Mouse (Mus musculus): Measurements from ENCODE around the gene Olfr591. TPM values are rescaled to one million over a fixed set of nuclear protein-coding genes. Genes with fewer than 3 reads are reported as not detected.

The Olfr591 gene
- polyA plus RNA-seq, 1 experiment = not detected

- no peaks in the 10 kb centered on the region for H3K36me3 ChIP-seq (ENCODE audit: control insufficient read depth, insufficient read depth)
- no peaks in the 10 kb centered on the region for H3K27me3 ChIP-seq (ENCODE audit: control insufficient read depth, insufficient read depth, insufficient read length)
- H3K4me2 ChIP-seq (ENCODE audit: low read depth) = no peak overlapping the region
- TF ChIP-seq SRF (IDR thresholded peaks at IDR 0.05; ENCODE audit: control insufficient read depth, insufficient read length, low read depth) = no peak
- TF ChIP-seq CEBPB (IDR thresholded peaks at IDR 0.05; ENCODE audit: insufficient read depth, poor library complexity, severe bottlenecking) = no peak
- no peak for TF ChIP-seq USF1 (IDR thresholded peaks at IDR 0.05; ENCODE audit: low read depth)
- TF ChIP-seq E2F4 (IDR thresholded peaks at IDR 0.05; ENCODE audit: insufficient read depth) = no peak
- no peak for TF ChIP-seq POLR2AphosphoS2 (IDR thresholded peaks at IDR 0.05; ENCODE audit: insufficient read length, low read depth)
- no peak for TF ChIP-seq MYOD1 (IDR thresholded peaks at IDR 0.05; ENCODE audit: control insufficient read depth in 1 of 3, insufficient read length in 2 of 3, low read depth in 2 of 3)
- H3K79me2 ChIP-seq (ENCODE audit: control insufficient read depth, insufficient read depth) = no peaks in the 10 kb centered on the region
- no peak overlapping the region for H3ac ChIP-seq (ENCODE audit: control insufficient read depth, insufficient read length)
- no peak overlapping the region for H3K4me3 ChIP-seq
Observed at GRCm38 (mm10) chr7:103169697-103170096, 8.4 kb downstream of the Olfr591 start.

- Histone ChIP-seq H3K4me3 (no peak within 1 kb of the TSS), H3K27me3 (ENCODE audit: control insufficient read depth, insufficient read depth, insufficient read length) (no peaks in the 10 kb centered on the region), H3K79me2 (ENCODE audit: control insufficient read depth, insufficient read depth) (no peaks in the 10 kb centered on the region), H3K36me3 (ENCODE audit: control insufficient read depth, insufficient read depth) (no peaks in the 10 kb centered on the region), H3K4me2 (ENCODE audit: low read depth) (no peak within 1 kb of the TSS), H3ac (ENCODE audit: control insufficient read depth, insufficient read length) (no peak within 1 kb of the TSS)
- no peak for TF ChIP-seq MYOD1 (IDR thresholded peaks at IDR 0.05; ENCODE audit: control insufficient read depth in 1 of 3, insufficient read length in 2 of 3, low read depth in 2 of 3)
- TF ChIP-seq TCF3 (IDR thresholded peaks at IDR 0.05; ENCODE audit: insufficient read length, low read depth) = no peak
- no peak for TF ChIP-seq REST (IDR thresholded peaks at IDR 0.05; ENCODE audit: insufficient read depth, insufficient read length)
- no peak for TF ChIP-seq POLR2AphosphoS2 (IDR thresholded peaks at IDR 0.05; ENCODE audit: insufficient read length, low read depth)
- no peak for TF ChIP-seq E2F4 (IDR thresholded peaks at IDR 0.05; ENCODE audit: insufficient read depth)
- no peak for TF ChIP-seq CEBPB (IDR thresholded peaks at IDR 0.05; ENCODE audit: insufficient read depth, poor library complexity, severe bottlenecking)
- no peak for TF ChIP-seq POLR2A (IDR thresholded peaks at IDR 0.05; ENCODE audit: insufficient read length, low read depth)
Observed at GRCm38 (mm10) chr7:103156256-103156655, 21.9 kb downstream of the Olfr591 start, which contains the start of gene Olfr589. Olfr589 (minus strand) TSS chr7:103156356.

- no peaks in the 10 kb centered on the region for H3K27me3 ChIP-seq (ENCODE audit: control insufficient read depth, insufficient read depth, insufficient read length)
- no peak within 1 kb of the TSS for H3K4me2 ChIP-seq (ENCODE audit: low read depth)
- H3K79me2 ChIP-seq (ENCODE audit: control insufficient read depth, insufficient read depth) = no peaks in the 10 kb centered on the region
- no peak within 1 kb of the TSS for H3ac ChIP-seq (ENCODE audit: control insufficient read depth, insufficient read length)
- no peak within 1 kb of the TSS for H3K4me3 ChIP-seq
- TF ChIP-seq TCF3 (IDR thresholded peaks at IDR 0.05; ENCODE audit: insufficient read length, low read depth) (no peak), SRF (IDR thresholded peaks at IDR 0.05; ENCODE audit: control insufficient read depth, insufficient read length, low read depth) (no peak), E2F4 (IDR thresholded peaks at IDR 0.05; ENCODE audit: insufficient read depth) (no peak), TCF12 (IDR thresholded peaks at IDR 0.05; ENCODE audit: insufficient read depth, poor library complexity, severe bottlenecking) (no peak), MYOG (IDR thresholded peaks at IDR 0.05; ENCODE audit: control insufficient read depth in 1 of 3, insufficient read depth in 1 of 3, insufficient read length in 2 of 3, low read depth in 2 of 3) (no peak), CEBPB (IDR thresholded peaks at IDR 0.05; ENCODE audit: insufficient read depth, poor library complexity, severe bottlenecking) (no peak), MAX (IDR thresholded peaks at IDR 0.05; ENCODE audit: low read depth) (no peak), POLR2A (IDR thresholded peaks at IDR 0.05; ENCODE audit: insufficient read length, low read depth) (no peak), POLR2AphosphoS2 (IDR thresholded peaks at IDR 0.05; ENCODE audit: insufficient read length, low read depth) (no peak), MYOD1 (IDR thresholded peaks at IDR 0.05; ENCODE audit: control insufficient read depth in 1 of 3, insufficient read length in 2 of 3, low read depth in 2 of 3) (no peak), REST (IDR thresholded peaks at IDR 0.05; ENCODE audit: insufficient read depth, insufficient read length) (no peak), USF1 (IDR thresholded peaks at IDR 0.05; ENCODE audit: low read depth) (no peak)
- H3K36me3 ChIP-seq (ENCODE audit: control insufficient read depth, insufficient read depth) = no peaks in the 10 kb centered on the region
Observed at GRCm38 (mm10) chr7:103140579-103140978, 37.6 kb downstream of the Olfr591 start, which contains the start of gene Olfr588-ps1. Olfr588-ps1 (plus strand) TSS chr7:103140879.

- Histone ChIP-seq H3K4me3 (no peak within 1 kb of the TSS), H3K4me2 (ENCODE audit: low read depth) (no peak within 1 kb of the TSS), H3K27me3 (ENCODE audit: control insufficient read depth, insufficient read depth, insufficient read length) (no peaks in the 10 kb centered on the region), H3ac (ENCODE audit: control insufficient read depth, insufficient read length) (no peak within 1 kb of the TSS), H3K36me3 (ENCODE audit: control insufficient read depth, insufficient read depth) (no peaks in the 10 kb centered on the region), H3K79me2 (ENCODE audit: control insufficient read depth, insufficient read depth) (no peaks in the 10 kb centered on the region)
- TF ChIP-seq POLR2AphosphoS2 (IDR thresholded peaks at IDR 0.05; ENCODE audit: insufficient read length, low read depth) (no peak), MYOG (IDR thresholded peaks at IDR 0.05; ENCODE audit: control insufficient read depth in 1 of 3, insufficient read depth in 1 of 3, insufficient read length in 2 of 3, low read depth in 2 of 3) (no peak), REST (IDR thresholded peaks at IDR 0.05; ENCODE audit: insufficient read depth, insufficient read length) (no peak), POLR2A (IDR thresholded peaks at IDR 0.05; ENCODE audit: insufficient read length, low read depth) (no peak), SRF (IDR thresholded peaks at IDR 0.05; ENCODE audit: control insufficient read depth, insufficient read length, low read depth) (no peak)
Observed at GRCm38 (mm10) chr7:103125538-103125937, 52.6 kb downstream of the Olfr591 start, which contains the start of gene Olfr586. Olfr586 (minus strand) TSS chr7:103125638.

GRCm38 (mm10) chr7:103119406-103119805 is 58.7 kb downstream of the Olfr591 start:
- Histone ChIP-seq H3ac (ENCODE audit: control insufficient read depth, insufficient read length) (no peak overlapping the region), H3K4me3 (no peak overlapping the region), H3K27me3 (ENCODE audit: control insufficient read depth, insufficient read depth, insufficient read length) (no peaks in the 10 kb centered on the region), H3K79me2 (ENCODE audit: control insufficient read depth, insufficient read depth) (no peaks in the 10 kb centered on the region), H3K36me3 (ENCODE audit: control insufficient read depth, insufficient read depth) (no peaks in the 10 kb centered on the region), H3K4me2 (ENCODE audit: low read depth) (no peak overlapping the region)
- no peak for TF ChIP-seq REST (IDR thresholded peaks at IDR 0.05; ENCODE audit: insufficient read depth, insufficient read length)
- no peak for TF ChIP-seq MYOG (IDR thresholded peaks at IDR 0.05; ENCODE audit: control insufficient read depth in 1 of 3, insufficient read depth in 1 of 3, insufficient read length in 2 of 3, low read depth in 2 of 3)
- TF ChIP-seq E2F4 (IDR thresholded peaks at IDR 0.05; ENCODE audit: insufficient read depth) = no peak
- no peak for TF ChIP-seq USF1 (IDR thresholded peaks at IDR 0.05; ENCODE audit: low read depth)
- TF ChIP-seq MYOD1 (IDR thresholded peaks at IDR 0.05; ENCODE audit: control insufficient read depth in 1 of 3, insufficient read length in 2 of 3, low read depth in 2 of 3) = no peak
- no peak for TF ChIP-seq MAX (IDR thresholded peaks at IDR 0.05; ENCODE audit: low read depth)
- TF ChIP-seq POLR2A (IDR thresholded peaks at IDR 0.05; ENCODE audit: insufficient read length, low read depth) = no peak
- TF ChIP-seq TCF12 (IDR thresholded peaks at IDR 0.05; ENCODE audit: insufficient read depth, poor library complexity, severe bottlenecking) = no peak
- no peak for TF ChIP-seq SRF (IDR thresholded peaks at IDR 0.05; ENCODE audit: control insufficient read depth, insufficient read length, low read depth)
- no peak for TF ChIP-seq POLR2AphosphoS2 (IDR thresholded peaks at IDR 0.05; ENCODE audit: insufficient read length, low read depth)
- no peak for TF ChIP-seq TCF3 (IDR thresholded peaks at IDR 0.05; ENCODE audit: insufficient read length, low read depth)
- TF ChIP-seq CEBPB (IDR thresholded peaks at IDR 0.05; ENCODE audit: insufficient read depth, poor library complexity, severe bottlenecking) = no peak

Other genes starting within 250 kb of the Olfr591 start
- not detected for gene Olfr573-ps1, start 235.8 kb downstream of the Olfr591 start, polyA plus RNA-seq (2012; fragmentation: generic; extraction: Trizol)
- not detected for gene Olfr574, start 229.9 kb downstream of the Olfr591 start, polyA plus RNA-seq (2012; fragmentation: generic; extraction: Trizol)
- not detected for gene Olfr575, start 219.6 kb downstream of the Olfr591 start, polyA plus RNA-seq (2012; fragmentation: generic; extraction: Trizol)
- not detected for gene Olfr576, start 215.7 kb downstream of the Olfr591 start, polyA plus RNA-seq (2012; fragmentation: generic; extraction: Trizol)
- gene Olfr577, start 202.4 kb downstream of the Olfr591 start, polyA plus RNA-seq (2012; fragmentation: generic; extraction: Trizol) = not detected
- gene Olfr578, start 189.0 kb downstream of the Olfr591 start, polyA plus RNA-seq (2012; fragmentation: generic; extraction: Trizol) = not detected
- not detected for gene Olfr582, start 140.3 kb downstream of the Olfr591 start, polyA plus RNA-seq (2012; fragmentation: generic; extraction: Trizol)
- gene Olfr583, start 127.0 kb downstream of the Olfr591 start, polyA plus RNA-seq (2012; fragmentation: generic; extraction: Trizol) = not detected
- gene Olfr584, start 96.5 kb downstream of the Olfr591 start, polyA plus RNA-seq (2012; fragmentation: generic; extraction: Trizol) = not detected
- not detected for gene Olfr585, start 80.6 kb downstream of the Olfr591 start, polyA plus RNA-seq (2012; fragmentation: generic; extraction: Trizol)
- gene Olfr586, start 52.7 kb downstream of the Olfr591 start, polyA plus RNA-seq (2012; fragmentation: generic; extraction: Trizol) = not detected
- not detected for gene Olfr588-ps1, start 37.5 kb downstream of the Olfr591 start, polyA plus RNA-seq (2012; fragmentation: generic; extraction: Trizol)
- not detected for gene Olfr589, start 22.0 kb downstream of the Olfr591 start, polyA plus RNA-seq (2012; fragmentation: generic; extraction: Trizol)
- gene Olfr592, start 6.5 kb upstream of the Olfr591 start, polyA plus RNA-seq (2012; fragmentation: generic; extraction: Trizol) = not detected
- not detected for gene Olfr593, start 33.5 kb upstream of the Olfr591 start, polyA plus RNA-seq (2012; fragmentation: generic; extraction: Trizol)
- not detected for gene Olfr594, start 38.7 kb upstream of the Olfr591 start, polyA plus RNA-seq (2012; fragmentation: generic; extraction: Trizol)
- gene Usp17ld, start 74.2 kb upstream of the Olfr591 start, polyA plus RNA-seq (2012; fragmentation: generic; extraction: Trizol) = 0.05 TPM
- not detected for gene Olfr596, start 127.3 kb upstream of the Olfr591 start, polyA plus RNA-seq (2012; fragmentation: generic; extraction: Trizol)
- gene Olfr597, start 138.0 kb upstream of the Olfr591 start, polyA plus RNA-seq (2012; fragmentation: generic; extraction: Trizol) = not detected
- gene Olfr598, start 145.2 kb upstream of the Olfr591 start, polyA plus RNA-seq (2012; fragmentation: generic; extraction: Trizol) = not detected
- gene Olfr599, start 157.6 kb upstream of the Olfr591 start, polyA plus RNA-seq (2012; fragmentation: generic; extraction: Trizol) = not detected
- not detected for gene Olfr600, start 171.3 kb upstream of the Olfr591 start, polyA plus RNA-seq (2012; fragmentation: generic; extraction: Trizol)
- not detected for gene Olfr601, start 184.3 kb upstream of the Olfr591 start, polyA plus RNA-seq (2012; fragmentation: generic; extraction: Trizol)
- not detected for gene Olfr603, start 207.8 kb upstream of the Olfr591 start, polyA plus RNA-seq (2012; fragmentation: generic; extraction: Trizol)
- gene Usp17lc, start 236.7 kb upstream of the Olfr591 start, polyA plus RNA-seq (2012; fragmentation: generic; extraction: Trizol) = not detected

Measured in myocyte (in vitro differentiated cells).